Mouse (Mus musculus) kidney, postnatal 14 days (tissue): ENCODE data around the gene Tchh.
A peak's percentile ranks its signal among the peaks of the same experiment; 100 is the strongest.
"Not testable (repeated sequence)": the region's sequence is repeated elsewhere in the genome, so short reads cannot be mapped to it uniquely, and the experiment has no call there.

Experiments
- DNase-seq: peaks from one replicate; pipeline ENCODE4 v3.0.0; 2022; ENCODE audit warnings: mixed read lengths

Tchh gene

GRCm38 (mm10) chr3:93494774-93495173, 52.6 kb downstream of the Tchh start:
- not testable (repeated sequence) for DNase-seq

DNA sequence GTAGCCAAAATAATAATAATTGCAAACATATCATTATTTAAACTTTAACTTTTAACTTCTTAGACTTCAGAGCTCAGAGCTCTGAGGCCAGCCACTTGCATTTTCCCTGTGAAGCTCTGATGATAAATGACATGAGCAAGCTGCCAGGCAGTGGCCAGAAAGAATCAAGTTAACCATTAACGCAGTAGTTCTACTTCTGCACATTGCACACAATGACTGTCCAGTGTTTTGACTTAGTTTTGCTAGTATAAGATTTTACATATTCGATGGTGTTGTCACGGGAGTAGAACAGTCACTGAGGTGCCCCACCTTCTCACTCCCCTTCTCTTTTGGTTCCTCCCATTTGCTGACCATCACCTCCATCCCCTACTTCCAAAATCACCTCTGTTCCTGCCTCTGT, 55.0 kb downstream of the Tchh start:
- DNase-seq: peak; percentile 17
